Mouse (Mus musculus): ENCODE results near the gene Twf1.

DNA sequence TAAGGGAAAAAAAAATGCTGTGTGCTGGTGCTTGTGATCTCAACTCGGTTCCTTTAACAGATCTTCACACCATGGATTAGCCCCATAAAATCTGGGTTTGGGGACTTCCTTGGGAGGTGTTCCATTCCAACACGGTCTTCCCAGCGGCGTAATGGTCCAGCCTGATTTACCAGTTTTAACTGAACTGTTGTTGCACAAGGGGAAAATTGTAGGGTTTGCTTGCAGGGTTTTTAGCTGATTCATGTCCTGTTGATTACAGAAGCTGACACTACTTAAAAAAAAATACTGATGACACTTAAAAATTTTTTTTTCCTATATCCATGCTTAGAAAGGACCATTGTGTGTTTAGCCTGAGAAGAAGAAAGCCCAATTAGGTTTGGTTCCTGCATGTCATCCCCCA, 1.7 kb upstream of the Twf1 start:
- no peak for TF ChIP-seq CTCF (IDR thresholded peaks at IDR 0.05; ENCODE audit: insufficient read depth, low read length)
- no peak for TF ChIP-seq POLR2A (IDR thresholded peaks at IDR 0.05; ENCODE audit: borderline replicate concordance, extremely low read depth, low read depth, low read length)

All from lung, adult 2 months (tissue).